Mouse (Mus musculus) intestine, postnatal 0 days (tissue): Measurements from ENCODE around the gene Rftn1. TPM values are rescaled to one million over a fixed set of nuclear protein-coding genes. Genes with fewer than 3 reads are reported as not detected.

Experiments used
- ATAC-seq: fragments of 200-750 bp; cut with Nextera tagmentation; 2 replicates; pipeline ENCODE4 v1.8.0; 2017; ENCODE audit warnings: mild to moderate bottlenecking, moderate TSS enrichment, moderate library complexity
- H3K27ac ChIP-seq: fragments of 300-500 bp; sonication (generic); 2 replicates; pipeline ENCODE4 v1.5.1; 2014; ENCODE audit warnings: mild to moderate bottlenecking, low read depth, low read length, moderate library complexity
- H3K27me3 ChIP-seq: fragments of 300-500 bp; sonication (generic); replicated peaks from 2 replicates; pipeline ENCODE4 v1.6.1; 2014; ENCODE audit warnings: low read length, mixed read lengths; ENCODE audit not compliant: control insufficient read depth, insufficient read depth
- H3K36me3 ChIP-seq: fragments of 300-500 bp; sonication (generic); 2 replicates; pipeline ENCODE4 v1.6.1; 2014; ENCODE audit warnings: mild to moderate bottlenecking, moderate library complexity; ENCODE audit not compliant: control insufficient read depth, insufficient read depth
- H3K4me1 ChIP-seq: fragments of 300-500 bp; sonication (generic); replicated peaks from 2 replicates; pipeline ENCODE4 v1.6.1; 2014; ENCODE audit warnings: antibody characterized with exemption, low read length, mixed read lengths; ENCODE audit not compliant: control insufficient read depth, insufficient read depth
- H3K4me2 ChIP-seq: fragments of 300-500 bp; sonication (generic); replicated peaks from 2 replicates; pipeline ENCODE4 v1.6.1; 2014; ENCODE audit warnings: low read depth, mild to moderate bottlenecking, moderate library complexity
- H3K4me3 ChIP-seq: fragments of 300-500 bp; sonication (generic); 2 replicates; pipeline ENCODE4 v1.5.1; 2014; ENCODE audit warnings: low read depth, low read length
- H3K9ac ChIP-seq: fragments of 300-500 bp; sonication (generic); 2 replicates; pipeline ENCODE4 v1.6.1; 2014; ENCODE audit warnings: mild to moderate bottlenecking, low read depth, low read length
- H3K9me3 ChIP-seq: fragments of 300-500 bp; sonication (generic); 2 replicates; pipeline ENCODE4 v1.6.1; 2016; ENCODE audit warnings: mixed run types; ENCODE audit not compliant: control insufficient read depth
- CTCF ChIP-seq: sonication (generic); IDR thresholded peaks from 2 replicates; pipeline ENCODE4 v1.5.1; 2016; ENCODE audit warnings: low read depth, mild to moderate bottlenecking, control low read depth, antibody characterized with exemption, moderate library complexity
- WGBS: fragments of 180-500 bp; shearing (Covaris S2); extraction: QIAGEN DNeasy Blood & Tissue Kit; methylation state at CpG from one replicate; pipeline ENCODE4 v1.1.7; 2014; 5-methylcytosine and 5-hydroxymethylcytosine counted together
- polyA plus RNA-seq: library from polyadenylated mRNA; unstranded; fragments of >200 nt; fragmentation: Nextera tagmentation; extraction: Ambion mirVana; gene quantifications from 2 replicates; pipeline ENCODE4 v1.2.1, GENCODE M21; 2015

Gene Rftn1
- polyA plus RNA-seq, 1 experiment from 2014 or later, result 7.1 TPM

GRCm38 (mm10) chr17:50233956-50234355, 43.5 kb upstream of the Rftn1 start:
- H3K4me2 ChIP-seq, result no peak overlapping the region
- H3K4me3 ChIP-seq, result no peak overlapping the region
- 92% methylated on average over 5 of the region's 5 CpGs for WGBS
- ATAC-seq, result no peak
- no peak for TF ChIP-seq CTCF
- no peak overlapping the region for H3K27ac ChIP-seq
- H3K36me3 ChIP-seq, result no peaks in the 10 kb centered on the region
- H3K9me3 ChIP-seq, result no peaks in the 10 kb centered on the region
- H3K9ac ChIP-seq, result no peak overlapping the region
- no peaks in the 10 kb centered on the region for H3K4me1 ChIP-seq
- H3K27me3 ChIP-seq, result no peaks in the 10 kb centered on the region

GRCm38 (mm10) chr17:50232821-50233220, 42.3 kb upstream of the Rftn1 start:
- no peaks in the 10 kb centered on the region for H3K4me1 ChIP-seq
- H3K27me3 ChIP-seq, result no peaks in the 10 kb centered on the region
- no peak for ATAC-seq
- no peak overlapping the region for H3K9ac ChIP-seq
- no peaks in the 10 kb centered on the region for H3K9me3 ChIP-seq
- TF ChIP-seq CTCF, result no peak
- H3K4me2 ChIP-seq, result no peak overlapping the region
- H3K4me3 ChIP-seq, result no peak overlapping the region
- 92% methylated on average over 11 of the region's 11 CpGs for WGBS
- H3K27ac ChIP-seq, result no peak overlapping the region
- no peaks in the 10 kb centered on the region for H3K36me3 ChIP-seq

- H3K4me2 ChIP-seq, result no peak overlapping the region
- ATAC-seq, result no peak
- H3K36me3 ChIP-seq, result no peaks in the 10 kb centered on the region
- WGBS, result 84% methylated on average over 8 of the region's 8 CpGs
- H3K27me3 ChIP-seq, result no peaks in the 10 kb centered on the region
- H3K4me3 ChIP-seq, result no peak overlapping the region
- H3K27ac ChIP-seq, result no peak overlapping the region
- no peak overlapping the region for H3K9ac ChIP-seq
- H3K4me1 ChIP-seq, result no peaks in the 10 kb centered on the region
- no peaks in the 10 kb centered on the region for H3K9me3 ChIP-seq
- TF ChIP-seq CTCF, result no peak
These were observed 40.7 kb upstream of the Rftn1 start for GRCm38 (mm10) chr17:50231206-50231605.

- Histone ChIP-seq H3K4me1 (no peaks in the 10 kb centered on the region), H3K27me3 (no peaks in the 10 kb centered on the region), H3K9me3 (no peaks in the 10 kb centered on the region), H3K4me2 (no peak overlapping the region), H3K27ac (no peak overlapping the region), H3K4me3 (no peak overlapping the region), H3K36me3 (no peaks in the 10 kb centered on the region), H3K9ac (no peak overlapping the region)
- ATAC-seq, result no peak
- no peak for TF ChIP-seq CTCF
- 62% methylated on average over 4 of the region's 4 CpGs for WGBS
These were observed 39.1 kb upstream of the Rftn1 start for GRCm38 (mm10) chr17:50229534-50229933.

GRCm38 (mm10) chr17:50227366-50227765, 36.9 kb upstream of the Rftn1 start:
- Histone ChIP-seq H3K4me2 (no peak overlapping the region), H3K27me3 (no peaks in the 10 kb centered on the region), H3K36me3 (no peaks in the 10 kb centered on the region), H3K4me1 (no peaks in the 10 kb centered on the region), H3K9me3 (no peaks in the 10 kb centered on the region), H3K9ac (no peak overlapping the region), H3K4me3 (no peak overlapping the region), H3K27ac (no peak overlapping the region)
- no peak for ATAC-seq
- no peak for TF ChIP-seq CTCF
- 62% methylated on average over 7 of the region's 7 CpGs for WGBS

GRCm38 (mm10) chr17:50224718-50225117, 34.2 kb upstream of the Rftn1 start:
- Histone ChIP-seq H3K27ac (no peak overlapping the region), H3K4me2 (no peak overlapping the region), H3K36me3 (no peaks in the 10 kb centered on the region), H3K4me3 (no peak overlapping the region), H3K27me3 (no peaks in the 10 kb centered on the region), H3K9me3 (no peaks in the 10 kb centered on the region), H3K4me1 (no peaks in the 10 kb centered on the region), H3K9ac (no peak overlapping the region)
- no peak for ATAC-seq
- WGBS, result 68% methylated on average over 5 of the region's 5 CpGs
- no peak for TF ChIP-seq CTCF

- no peak overlapping the region for H3K27ac ChIP-seq
- H3K4me3 ChIP-seq, result no peak overlapping the region
- ATAC-seq, result no peak
- 77% methylated on average over 4 of the region's 4 CpGs for WGBS
- no peaks in the 10 kb centered on the region for H3K4me1 ChIP-seq
- H3K36me3 ChIP-seq, result no peaks in the 10 kb centered on the region
- no peak for TF ChIP-seq CTCF
- no peak overlapping the region for H3K4me2 ChIP-seq
- H3K27me3 ChIP-seq, result no peaks in the 10 kb centered on the region
- no peak overlapping the region for H3K9ac ChIP-seq
- no peaks in the 10 kb centered on the region for H3K9me3 ChIP-seq
These were observed 27.5 kb upstream of the Rftn1 start for GRCm38 (mm10) chr17:50217978-50218377.
